In the genomic region with DNA sequence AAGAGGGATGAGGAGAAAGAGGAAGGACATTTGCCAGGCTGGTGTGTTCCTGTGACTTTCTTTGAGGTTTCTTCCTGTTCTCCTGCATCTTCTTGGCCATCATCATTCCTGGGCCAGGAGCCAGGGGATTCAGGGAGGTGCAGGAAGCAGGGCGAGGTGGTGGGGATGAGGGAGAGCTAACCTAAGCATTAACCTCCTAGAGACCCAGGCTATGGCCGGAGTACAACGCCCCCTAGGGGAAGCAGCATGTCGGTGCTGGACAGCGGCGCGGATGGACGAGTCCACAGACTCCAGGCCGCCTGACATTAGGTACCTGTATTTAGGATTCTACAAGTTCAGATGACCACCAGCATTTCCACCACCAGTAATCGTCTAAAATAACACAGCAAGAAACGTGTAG, we compare ENCODE assay signal across 19 mouse cellular contexts. TPM values are rescaled to one million over a fixed set of nuclear protein-coding genes. Genes with fewer than 3 reads are reported as not detected.
A peak's percentile ranks its signal among the peaks of the same experiment; 100 is the strongest.
DNase-seq lines count a peak whose midpoint lies in the region; ATAC-seq and TF ChIP-seq lines count a peak whose summit lies in the region.
"Had no signal": no experiment of that assay in that cellular context is flagged by ENCODE, and none has a peak within 500 bp of the region (broad histone marks: within the 10 kb centered on the region; RNA-seq: fewer than 3 reads in every experiment).

No protein-coding gene starts in this region.

- H3K4me2 ChIP-seq in intestine, postnatal 0 days (replicated peaks; ENCODE audit: low read depth): no peak overlapping the region
- H3K4me2 ChIP-seq in intestine, embryonic 15.5 days (replicated peaks): no peak overlapping the region
- no peak overlapping the region for H3K4me2 ChIP-seq in lung, postnatal 0 days (replicated peaks; ENCODE audit: low read depth, low read length)
- H3K4me2 ChIP-seq: hindbrain, embryonic 15.5 days; midbrain, embryonic 11.5 days had no signal

- WGBS in intestine, postnatal 0 days: 84% methylated on average over 11 of the region's 11 CpGs
- 81% methylated on average over 11 of the region's 11 CpGs for WGBS in intestine, embryonic 15.5 days
- WGBS in lung, postnatal 0 days: 75% methylated on average over 11 of the region's 11 CpGs

- no peaks in the 10 kb centered on the region; the same call in 1 of the 2 replicates for H3K36me3 ChIP-seq in intestine, postnatal 0 days (ENCODE audit: control insufficient read depth, insufficient read depth)
- H3K36me3 ChIP-seq in intestine, embryonic 15.5 days: no peaks in the 10 kb centered on the region
- H3K36me3 ChIP-seq in lung, postnatal 0 days (ENCODE audit: insufficient read depth, low read length): no peaks in the 10 kb centered on the region
- H3K36me3 ChIP-seq: hindbrain, embryonic 15.5 days had no signal

- no peak for ATAC-seq in cerebellum, adult (ENCODE audit: insufficient number of reproducible peaks, low FRiP score, low TSS enrichment)
- no peak for ATAC-seq in intestine, postnatal 0 days
- ATAC-seq in intestine, embryonic 15.5 days: no peak
- no peak for ATAC-seq in lung, postnatal 0 days

- no peak overlapping the region for H3K27ac ChIP-seq in intestine, postnatal 0 days (ENCODE audit: low read depth, low read length)
- no peak overlapping the region for H3K27ac ChIP-seq in intestine, embryonic 15.5 days
- no peak overlapping the region for H3K27ac ChIP-seq in lung, postnatal 0 days (ENCODE audit: low read length)
- H3K27ac ChIP-seq: embryonic facial prominence, embryonic 10.5 days; hindbrain, embryonic 15.5 days had no signal

- H3K4me3 ChIP-seq in intestine, postnatal 0 days (ENCODE audit: low read depth, low read length): no peak overlapping the region
- no peak overlapping the region for H3K4me3 ChIP-seq in intestine, embryonic 15.5 days (replicated peaks)
- H3K4me3 ChIP-seq in lung, postnatal 0 days (ENCODE audit: low read depth, low read length): no peak overlapping the region
- H3K4me3 ChIP-seq: embryonic facial prominence, embryonic 10.5 days; hindbrain, embryonic 15.5 days; myocyte had no signal

- no peak overlapping the region for H3K9ac ChIP-seq in intestine, postnatal 0 days (ENCODE audit: low read depth, low read length)
- H3K9ac ChIP-seq in intestine, embryonic 15.5 days: no peak overlapping the region
- H3K9ac ChIP-seq in lung, postnatal 0 days (replicated peaks; ENCODE audit: low read depth): no peak overlapping the region
- H3K9ac ChIP-seq: hindbrain, embryonic 15.5 days had no signal

- no peak for TF ChIP-seq EP300 in lung, postnatal 0 days (IDR thresholded peaks at IDR 0.05)

- DNase-seq in cerebellum, adult 11-12 months: peak; percentile 25
- DNase-seq in lung, postnatal 0 days (ENCODE audit: low spot score): no peak
- DNase-seq in lung, postnatal 4 days: no peak
- no peak for DNase-seq in embryo, embryonic 10 days (ENCODE audit: low spot score)
- DNase-seq in ovary, postnatal 36 days (ENCODE audit: low spot score): no peak
- DNase-seq: left cerebral cortex, postnatal 4 days; right cerebral cortex, postnatal 14 days; thymus, postnatal 14 days had no signal

- peak; percentile 55 for TF ChIP-seq CTCF in intestine, postnatal 0 days (IDR thresholded peaks at IDR 0.05; ENCODE audit: low read depth)
- TF ChIP-seq CTCF in lung, postnatal 0 days (IDR thresholded peaks at IDR 0.05): peak; percentile 55

- H3K4me1 ChIP-seq in intestine, postnatal 0 days (replicated peaks; ENCODE audit: control insufficient read depth, insufficient read depth, low read length): peaks cover 4% of the 10 kb centered on the region; the same call in 1 of the 2 replicates
- peaks cover 15% of the 10 kb centered on the region for H3K4me1 ChIP-seq in intestine, embryonic 15.5 days (replicated peaks)
- no peaks in the 10 kb centered on the region for H3K4me1 ChIP-seq in lung, postnatal 0 days (ENCODE audit: insufficient read depth, low read depth, low read length)

- H3K9me3 ChIP-seq in intestine, postnatal 0 days (ENCODE audit: control insufficient read depth): no peaks in the 10 kb centered on the region
- no peaks in the 10 kb centered on the region for H3K9me3 ChIP-seq in intestine, embryonic 15.5 days
- H3K9me3 ChIP-seq in lung, postnatal 0 days (ENCODE audit: low read length): no peaks in the 10 kb centered on the region
- H3K9me3 ChIP-seq: embryonic facial prominence, embryonic 10.5 days; G1E; hindbrain, embryonic 15.5 days had no signal

- H3K27me3 ChIP-seq in intestine, postnatal 0 days (replicated peaks; ENCODE audit: control insufficient read depth, insufficient read depth, low read length): no peaks in the 10 kb centered on the region
- H3K27me3 ChIP-seq in intestine, embryonic 15.5 days (replicated peaks): no peaks in the 10 kb centered on the region
- no peaks in the 10 kb centered on the region for H3K27me3 ChIP-seq in lung, postnatal 0 days (replicated peaks; ENCODE audit: insufficient read depth, low read length)
- H3K27me3 ChIP-seq: hindbrain, embryonic 15.5 days had no signal

RNA-seq across cellular contexts. Expression of a gene that starts 6.1 kb away (rescaled TPM):
- polyA plus RNA-seq in intestine, postnatal 0 days (2015; fragmentation: Nextera tagmentation; extraction: Ambion mirVana): 5.0 and 5.5 TPM in 2 replicates
- polyA plus RNA-seq in intestine, embryonic 15.5 days (2015; fragmentation: Nextera tagmentation; extraction: Ambion mirVana): 10.5 and 11.8 TPM in 2 replicates
- polyA plus RNA-seq in lung, postnatal 0 days (2015; fragmentation: Nextera tagmentation; extraction: Ambion mirVana): 5.7 and 6.0 TPM in 2 replicates

RNA-seq across cellular contexts. Expression of a gene that starts 53.4 kb away (rescaled TPM):
- polyA plus RNA-seq in intestine, postnatal 0 days (2015; fragmentation: Nextera tagmentation; extraction: Ambion mirVana): not detected in 2 replicates
- polyA plus RNA-seq in intestine, embryonic 15.5 days (2015; fragmentation: Nextera tagmentation; extraction: Ambion mirVana): not detected in 2 replicates
- polyA plus RNA-seq in lung, postnatal 0 days (2015; fragmentation: Nextera tagmentation; extraction: Ambion mirVana): not detected in 2 replicates
- polyA plus RNA-seq: embryonic facial prominence, embryonic 10.5 days; G1E; heart, embryonic 16.5 days; hindbrain, embryonic 15.5 days; kidney, embryonic 14.5 days; liver, embryonic 16.5 days; midbrain, embryonic 11.5 days; myocyte had no signal
